Comparison of ENCODE assay signal across 8 mouse cellular contexts in genomic region chr15:8716330-8716964, GRCm38 (mm10). TPM values are rescaled to one million over a fixed set of nuclear protein-coding genes. Genes with fewer than 3 reads are reported as not detected.
DNase-seq lines count a peak whose midpoint lies in the region; ATAC-seq and TF ChIP-seq lines count a peak whose summit lies in the region.

No protein-coding gene starts in this region.

- H3K27ac ChIP-seq in lung, postnatal 0 days (ENCODE audit: low read length) = no peak overlapping the region; the same call in 1 of the 2 replicates
- peak overlapping the region; percentile 22; the same call in 1 of the 2 replicates for H3K27ac ChIP-seq in embryonic fibroblast, embryonic 13.5 days (ENCODE audit: insufficient read depth, low read length)
- H3K27ac ChIP-seq in limb, embryonic 11.5 days (replicated peaks; ENCODE audit: low read depth, low read length) = no peak overlapping the region
- H3K27ac ChIP-seq in stomach, embryonic 15.5 days = no peak overlapping the region

- H3K36me3 ChIP-seq in lung, postnatal 0 days (ENCODE audit: insufficient read depth, low read length) = no peaks in the 10 kb centered on the region
- H3K36me3 ChIP-seq in limb, embryonic 11.5 days (ENCODE audit: control insufficient read depth, insufficient read depth, low read length) = no peaks in the 10 kb centered on the region
- no peaks in the 10 kb centered on the region for H3K36me3 ChIP-seq in stomach, embryonic 15.5 days

- H3K4me3 ChIP-seq in lung, postnatal 0 days (ENCODE audit: low read depth, low read length) = no peak overlapping the region
- no peak overlapping the region for H3K4me3 ChIP-seq in embryonic fibroblast, embryonic 13.5 days (ENCODE audit: insufficient read depth, low read length)
- H3K4me3 ChIP-seq in limb, embryonic 11.5 days (ENCODE audit: low read depth, low read length) = no peak overlapping the region
- no peak overlapping the region for H3K4me3 ChIP-seq in stomach, embryonic 15.5 days (replicated peaks)

- no peak for TF ChIP-seq POLR2A in embryonic fibroblast, embryonic 13.5 days (IDR thresholded peaks at IDR 0.05; ENCODE audit: low read depth, low read length)

- TF ChIP-seq EP300 in lung, postnatal 0 days (IDR thresholded peaks at IDR 0.05) = no peak

- H3K27me3 ChIP-seq in lung, postnatal 0 days (replicated peaks; ENCODE audit: insufficient read depth, low read length) = no peaks in the 10 kb centered on the region
- no peaks in the 10 kb centered on the region for H3K27me3 ChIP-seq in limb, embryonic 11.5 days (ENCODE audit: control insufficient read depth, insufficient read depth, low read length)
- no peaks in the 10 kb centered on the region for H3K27me3 ChIP-seq in stomach, embryonic 15.5 days (replicated peaks)

- ATAC-seq in lung, postnatal 0 days = 0 out of 2 replicates have a peak, but pooled peaks have one; percentile 48
- ATAC-seq in limb, embryonic 11.5 days (ENCODE audit: insufficient number of reproducible peaks, low FRiP score, low TSS enrichment, low read depth) = no peak
- ATAC-seq in stomach, embryonic 15.5 days (ENCODE audit: insufficient read depth, low FRiP score, low read depth) = no peak
- ATAC-seq in megakaryocyte-erythroid progenitor cell, adult 5-6 weeks (replicated peaks; ENCODE audit: low FRiP score, low TSS enrichment, poor library complexity, severe bottlenecking) = no peak

- TF ChIP-seq CTCF in lung, postnatal 0 days (IDR thresholded peaks at IDR 0.05) = no peak
- no peak for TF ChIP-seq CTCF in embryonic fibroblast, embryonic 13.5 days (IDR thresholded peaks at IDR 0.05; ENCODE audit: borderline replicate concordance, insufficient read depth, low read length)

- H3K9ac ChIP-seq in lung, postnatal 0 days (replicated peaks; ENCODE audit: low read depth) = no peak overlapping the region
- no peak overlapping the region for H3K9ac ChIP-seq in limb, embryonic 11.5 days (ENCODE audit: low read length)
- no peak overlapping the region for H3K9ac ChIP-seq in stomach, embryonic 15.5 days

- no peaks in the 10 kb centered on the region for H3K4me1 ChIP-seq in lung, postnatal 0 days (ENCODE audit: insufficient read depth, low read depth, low read length)
- H3K4me1 ChIP-seq in embryonic fibroblast, embryonic 13.5 days (ENCODE audit: control insufficient read depth, insufficient read depth, low read length) = 0 out of 2 replicates have a peak, but pooled peaks cover 2% of the 10 kb centered on the region
- peaks cover 11% of the 10 kb centered on the region; the same call in 1 of the 2 replicates for H3K4me1 ChIP-seq in limb, embryonic 11.5 days (ENCODE audit: control insufficient read depth, insufficient read depth, low read length)
- H3K4me1 ChIP-seq in stomach, embryonic 15.5 days = no peaks in the 10 kb centered on the region

- 25% methylated on average over 12 of the region's 12 CpGs for WGBS in lung, postnatal 0 days
- WGBS in limb, embryonic 11.5 days = 19% methylated on average over 12 of the region's 12 CpGs
- WGBS in stomach, embryonic 15.5 days = 16% methylated on average over 12 of the region's 12 CpGs

- peak; percentile 14 for DNase-seq in lung, postnatal 0 days (ENCODE audit: low spot score)
- no peak for DNase-seq in lung, adult 18-20 months
- no peak for DNase-seq in limb, embryonic 11.5 days (ENCODE audit: low spot score)
- no peak for DNase-seq in adrenal gland, postnatal 36 days
- no peak for DNase-seq in spleen, postnatal 4 days (ENCODE audit: low spot score in 2 of 2)

- no peaks in the 10 kb centered on the region for H3K9me3 ChIP-seq in lung, postnatal 0 days (ENCODE audit: low read length)
- no peaks in the 10 kb centered on the region for H3K9me3 ChIP-seq in limb, embryonic 11.5 days (ENCODE audit: control insufficient read depth, low read length)
- no peaks in the 10 kb centered on the region for H3K9me3 ChIP-seq in stomach, embryonic 15.5 days

- H3K4me2 ChIP-seq in lung, postnatal 0 days (replicated peaks; ENCODE audit: low read depth, low read length) = peak overlapping the region; percentile 35; the same call in 1 of the 2 replicates
- peak overlapping the region; percentile 3; the same call in 1 of the 2 replicates for H3K4me2 ChIP-seq in limb, embryonic 11.5 days (ENCODE audit: low read depth, severe bottlenecking)
- H3K4me2 ChIP-seq in stomach, embryonic 15.5 days = peak overlapping the region; percentile 30; the same call in 1 of the 2 replicates

RNA-seq across cellular contexts. Expression of gene Slc1a3, which starts 5.9 kb away (rescaled TPM):
- 17.2 and 18.5 TPM in 2 replicates for polyA plus RNA-seq in lung, postnatal 0 days (2015; fragmentation: Nextera tagmentation; extraction: Ambion mirVana)
- 6.8 and 22.8 TPM in 2 replicates for polyA plus RNA-seq in embryonic fibroblast, embryonic 13.5 days (2011; ENCODE audit: insufficient read length, low read depth, missing spikeins)
- polyA plus RNA-seq in limb, embryonic 11.5 days (2014; fragmentation: Nextera tagmentation; extraction: Ambion mirVana) = 24.9 and 26.3 TPM in 2 replicates
- polyA plus RNA-seq in stomach, embryonic 15.5 days (2015; fragmentation: Nextera tagmentation; extraction: Ambion mirVana) = 11.1 and 12.3 TPM in 2 replicates
- 10 to 100 TPM; 28.5 to 34.0 TPM for total RNA-seq in adrenal gland, postnatal 36 days (2021)
- total RNA-seq in megakaryocyte-erythroid progenitor cell, adult 5-6 weeks (2014; fragmentation: Nextera tagmentation) = 0.22 TPM in 1 of 2 replicates, not detected in the other
- total RNA-seq in megakaryocyte-erythroid progenitor cell, adult 5-6 weeks (2017) = 3.1 TPM in 1 of 2 replicates, not detected in the other
